In the genomic region with DNA sequence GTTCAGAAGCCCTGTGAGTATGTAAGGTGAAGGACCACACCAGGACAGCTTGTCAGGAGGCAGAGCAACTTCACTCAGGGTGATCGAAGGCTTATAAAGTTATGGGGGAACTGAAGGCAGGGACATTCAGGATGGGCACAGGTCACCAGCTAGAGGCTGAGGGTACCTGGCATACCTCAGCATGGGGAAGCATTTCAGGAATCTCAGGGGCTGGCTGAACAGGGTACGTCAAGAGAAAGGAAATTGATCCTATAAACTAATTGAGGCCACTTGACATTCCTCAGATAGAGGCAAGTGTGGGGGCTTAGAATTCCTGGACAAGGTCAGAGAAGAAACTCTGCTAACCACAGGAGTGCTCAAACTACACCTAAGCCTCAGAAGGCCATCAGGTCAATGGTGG, we compare ENCODE assay signal across 20 mouse cellular contexts. TPM values are rescaled to one million over a fixed set of nuclear protein-coding genes. Genes with fewer than 3 reads are reported as not detected.
"Had no signal": no experiment of that assay in that cellular context is flagged by ENCODE, and none has a peak within 500 bp of the region (broad histone marks: within the 10 kb centered on the region; RNA-seq: fewer than 3 reads in every experiment).

No protein-coding gene starts in this region.

- H3K9me3 ChIP-seq: liver, embryonic 12.5 days; lung, embryonic 15.5 days; midbrain, embryonic 10.5 days; midbrain, embryonic 13.5 days; midbrain, embryonic 15.5 days; neural tube, embryonic 13.5 days; neural tube, embryonic 15.5 days had no signal

- DNase-seq: lung, adult 18-20 months; lung, postnatal 4 days; right cerebral cortex, adult 18-20 months; right cerebral cortex, postnatal 25 days; right cerebral cortex, postnatal 4 days; spleen, adult 18-20 months; thymus, adult 18-20 months; thymus, postnatal 14 days; thymus, postnatal 36 days had no signal

- H3K9ac ChIP-seq: liver, embryonic 12.5 days; liver, embryonic 14.5 days; lung, embryonic 15.5 days; midbrain, embryonic 13.5 days; midbrain, embryonic 15.5 days; neural tube, embryonic 13.5 days; neural tube, embryonic 15.5 days had no signal

- ATAC-seq: liver, embryonic 12.5 days; midbrain, embryonic 13.5 days; midbrain, embryonic 15.5 days had no signal

- H3K4me3 ChIP-seq: liver, embryonic 12.5 days; lung, embryonic 15.5 days; midbrain, embryonic 10.5 days; midbrain, embryonic 13.5 days; midbrain, embryonic 15.5 days; myocyte; neural tube, embryonic 13.5 days; neural tube, embryonic 15.5 days had no signal

- H3K27me3 ChIP-seq: lung, embryonic 15.5 days; midbrain, embryonic 13.5 days; midbrain, embryonic 15.5 days; neural tube, embryonic 13.5 days; neural tube, embryonic 15.5 days had no signal

- H3K4me2 ChIP-seq: liver, embryonic 12.5 days; lung, embryonic 15.5 days; midbrain, embryonic 13.5 days; midbrain, embryonic 15.5 days; neural tube, embryonic 13.5 days; neural tube, embryonic 15.5 days had no signal

- H3K36me3 ChIP-seq: liver, embryonic 12.5 days; lung, embryonic 15.5 days; midbrain, embryonic 10.5 days; midbrain, embryonic 13.5 days; midbrain, embryonic 15.5 days; neural tube, embryonic 13.5 days; neural tube, embryonic 15.5 days had no signal

- H3K27ac ChIP-seq: liver, embryonic 12.5 days; liver, embryonic 14.5 days; lung, embryonic 15.5 days; midbrain, embryonic 10.5 days; midbrain, embryonic 13.5 days; midbrain, embryonic 15.5 days; neural tube, embryonic 13.5 days; neural tube, embryonic 15.5 days had no signal

- H3K4me1 ChIP-seq: liver, embryonic 12.5 days; lung, embryonic 15.5 days; midbrain, embryonic 10.5 days; midbrain, embryonic 13.5 days; midbrain, embryonic 15.5 days; neural tube, embryonic 13.5 days; neural tube, embryonic 15.5 days had no signal

RNA-seq across cellular contexts. Expression of a gene that starts 51.6 kb away (rescaled TPM):
- total RNA-seq: megakaryocyte, adult 5-6 weeks; megakaryocyte-erythroid progenitor cell, adult 5-6 weeks had no signal
